Mouse (Mus musculus): ENCODE results near the gene Hbb-bh1.
A peak's percentile ranks its signal among the peaks of the same experiment; 100 is the strongest.
"Not testable (repeated sequence)": the region's sequence is repeated elsewhere in the genome, so short reads cannot be mapped to it uniquely, and the experiment has no call there.

Hbb-bh1 gene

GRCm38 (mm10) chr7:103843034-103843433, at the start of gene Hbb-bh1:
Hbb-bh1 (minus strand) TSS chr7:103843164.
- no peak for DNase-seq (ENCODE audit: low read depth, low spot score)

DNA sequence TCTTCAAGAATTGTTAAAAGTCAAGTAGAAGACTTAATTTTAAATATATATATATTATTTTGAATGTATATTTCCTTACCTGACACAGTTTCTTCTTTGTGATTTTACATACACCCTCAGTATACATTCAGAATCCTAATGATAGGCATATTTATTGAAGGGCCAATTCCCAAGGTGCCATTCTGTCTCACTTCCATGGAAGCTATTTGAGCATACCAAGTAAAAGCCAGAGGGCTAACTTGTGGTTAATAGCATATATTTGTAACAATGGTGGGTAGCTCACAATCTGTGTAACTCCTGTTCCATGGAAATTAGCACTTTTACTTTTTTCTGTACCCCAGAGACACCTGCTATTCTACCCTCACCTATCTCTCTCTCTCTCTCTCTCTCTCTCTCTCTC, 43.2 kb upstream of the Hbb-bh1 start, which contains the start of gene Olfr66:
TSS of gene Olfr66 (minus strand) at position 101 of the 400 bp plus-strand sequence.
- DNase-seq (ENCODE audit: low read depth, low spot score) = no peak

GRCm38 (mm10) chr7:103877093-103877492, 34.1 kb upstream of the Hbb-bh1 start:
- DNase-seq (ENCODE audit: low read depth, low spot score) = no peak

DNA sequence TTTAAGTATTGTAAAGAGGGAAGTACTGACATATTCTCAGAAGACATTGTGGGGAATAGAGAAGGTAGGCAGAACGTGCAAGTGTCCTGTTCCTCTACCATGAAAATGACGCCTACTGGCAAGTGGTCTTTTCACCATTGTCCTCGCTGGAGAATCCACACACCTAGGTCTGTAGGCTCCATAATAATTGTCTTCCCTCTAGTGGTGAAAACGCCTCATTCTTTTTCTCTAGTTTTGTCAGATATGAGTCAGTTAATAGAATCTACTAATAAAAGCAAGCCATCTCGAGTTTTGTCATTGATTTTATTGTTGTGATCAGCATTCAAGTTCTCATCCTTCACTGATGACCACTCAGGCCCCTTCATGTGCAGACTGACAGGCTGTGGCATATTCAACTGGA, 31.5 kb upstream of the Hbb-bh1 start:
- DNase-seq (ENCODE audit: low read depth, low spot score) = no peak

GRCm38 (mm10) chr7:103873064-103873463, 30.1 kb upstream of the Hbb-bh1 start:
- DNase-seq (ENCODE audit: low read depth, low spot score) = no peak

DNA sequence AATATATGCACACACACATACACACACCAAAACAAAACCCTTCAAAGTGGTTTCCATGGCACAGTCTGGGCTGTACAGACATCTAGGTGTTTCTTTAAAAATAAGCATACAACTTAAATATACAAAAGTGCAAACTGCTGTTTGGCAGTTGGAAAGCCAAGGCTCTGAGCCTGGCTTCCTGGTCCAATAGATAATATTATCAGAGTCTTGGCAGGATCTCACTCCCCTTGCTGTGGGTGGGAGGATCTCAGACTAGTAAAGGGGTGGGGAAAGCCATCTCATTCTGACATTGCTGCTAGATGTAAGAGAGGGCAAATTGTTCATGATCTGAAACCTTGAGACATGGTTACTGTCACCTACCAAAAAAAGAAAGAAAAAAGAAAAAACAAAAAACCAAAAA, 27.7 kb upstream of the Hbb-bh1 start:
- DNase-seq (ENCODE audit: low read depth, low spot score) = no peak

GRCm38 (mm10) chr7:103865716-103866115, 22.8 kb upstream of the Hbb-bh1 start:
- DNase-seq (ENCODE audit: low read depth, low spot score) = no peak

- no peak for DNase-seq (ENCODE audit: low read depth, low spot score)
Observed at GRCm38 (mm10) chr7:103861531-103861930, 18.6 kb upstream of the Hbb-bh1 start.

GRCm38 (mm10) chr7:103860855-103861254, 17.9 kb upstream of the Hbb-bh1 start:
- DNase-seq (ENCODE audit: low read depth, low spot score) = peak; percentile 49

- DNase-seq (ENCODE audit: low read depth, low spot score) = no peak
Observed at GRCm38 (mm10) chr7:103859076-103859475, 16.1 kb upstream of the Hbb-bh1 start.

DNA sequence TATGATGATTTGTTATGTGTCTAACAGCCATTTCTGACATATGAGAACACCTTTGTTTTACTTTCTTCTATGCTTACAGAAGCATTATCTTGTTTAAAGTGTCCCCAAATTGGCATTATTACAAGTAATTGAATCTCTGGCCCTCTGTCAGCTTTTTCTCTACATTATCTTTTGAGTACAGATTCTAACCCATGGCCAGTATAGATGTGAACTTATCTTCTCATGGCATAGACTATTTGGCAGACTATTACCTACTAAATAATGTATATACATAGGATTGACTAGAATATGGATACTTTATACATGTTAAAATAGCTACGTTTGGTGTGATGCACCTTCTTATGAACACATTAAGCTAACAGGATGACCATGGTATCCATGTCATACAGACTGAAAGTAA, 11.7 kb upstream of the Hbb-bh1 start:
- DNase-seq (ENCODE audit: low read depth, low spot score) = no peak

GRCm38 (mm10) chr7:103853090-103853489, 10.1 kb upstream of the Hbb-bh1 start, which contains the start of gene Hbb-y:
Hbb-y (minus strand) TSS chr7:103853216.
- DNase-seq (ENCODE audit: low read depth, low spot score) = no peak

GRCm38 (mm10) chr7:103844525-103845325, 1.8 kb upstream of the Hbb-bh1 start:
- DNase-seq (ENCODE audit: low read depth, low spot score) = no peak

DNA sequence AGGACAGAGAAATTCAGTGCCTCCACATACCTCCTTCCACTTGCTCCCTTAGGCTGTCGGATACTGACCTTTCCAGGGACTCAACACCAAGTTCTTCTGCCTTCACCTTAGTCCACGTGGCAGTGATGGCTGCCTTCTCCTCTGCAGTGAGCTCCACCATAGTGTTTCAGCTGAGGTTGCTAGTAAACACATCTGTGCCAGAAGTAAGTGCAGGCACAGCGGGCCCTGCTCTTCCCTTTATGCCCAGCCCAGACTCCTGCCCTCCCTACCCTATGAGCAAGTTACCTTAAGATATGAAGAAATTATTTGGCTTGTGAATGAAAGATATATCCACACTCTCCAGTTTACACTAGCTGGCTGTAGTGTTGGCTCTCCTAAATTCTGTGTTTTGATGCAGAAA, 2.7 kb downstream of the Hbb-bh1 start, which contains the start of gene Hbb-bh2:
TSS of gene Hbb-bh2 (minus strand) at position 253 of the 400 bp plus-strand sequence.
- DNase-seq (ENCODE audit: low read depth, low spot score) = no peak

DNA sequence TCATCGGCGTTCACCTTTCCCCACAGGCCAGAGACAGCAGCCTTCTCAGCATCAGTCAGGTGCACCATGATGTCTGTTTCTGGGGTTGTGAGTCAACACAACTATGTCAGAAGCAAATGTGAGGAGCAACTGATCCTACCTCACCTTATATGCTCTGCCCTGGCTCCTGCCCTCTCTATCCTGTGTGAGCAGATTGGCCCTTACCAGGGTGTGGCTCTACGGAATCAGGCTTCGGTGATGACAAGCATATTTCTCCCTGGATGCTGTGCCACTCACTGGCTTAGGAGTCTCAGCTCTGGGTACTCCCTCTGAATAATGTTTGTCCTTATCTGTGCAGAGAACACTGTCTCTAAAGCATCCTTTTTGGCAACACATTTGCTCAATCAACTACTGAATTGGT, 15.2 kb downstream of the Hbb-bh1 start, which contains the start of gene Hbb-bs:
TSS of gene Hbb-bs (minus strand) at position 289 of the 400 bp plus-strand sequence.
- DNase-seq (ENCODE audit: low read depth, low spot score) = no peak

- DNase-seq (ENCODE audit: low read depth, low spot score) = not testable (repeated sequence)
Observed at GRCm38 (mm10) chr7:103827139-103827538, 15.8 kb downstream of the Hbb-bh1 start.

DNA sequence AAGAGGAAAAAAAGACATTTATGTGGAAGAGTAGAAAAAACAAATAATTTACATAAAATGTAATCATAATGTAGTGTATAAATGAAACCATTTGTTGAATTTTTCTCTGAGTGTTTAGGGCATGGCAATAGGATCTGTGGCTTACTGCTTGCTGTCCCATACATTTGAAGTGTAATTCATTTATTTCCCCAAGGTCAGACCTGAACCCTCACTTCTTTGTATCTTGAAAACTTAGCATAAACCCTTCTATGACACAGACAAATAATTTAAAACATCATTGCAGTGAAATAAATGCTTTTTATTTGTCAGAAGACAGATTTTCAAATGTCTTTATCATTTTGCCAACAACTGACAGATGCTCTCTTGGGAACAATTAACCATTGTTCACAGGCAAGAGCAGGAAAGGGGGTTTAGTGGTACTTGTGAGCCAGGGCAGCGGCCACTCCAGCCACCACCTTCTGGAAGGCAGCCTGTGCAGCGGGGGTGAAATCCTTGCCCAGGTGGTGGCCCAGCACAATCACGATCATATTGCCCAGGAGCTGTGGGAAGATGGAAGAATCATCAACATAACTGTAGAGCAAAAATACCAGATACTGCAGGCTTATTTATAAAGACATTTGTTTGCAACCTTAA, 16.6 kb downstream of the Hbb-bh1 start:
- no peak for DNase-seq (ENCODE audit: low read depth, low spot score)

GRCm38 (mm10) chr7:103825536-103826254, 17.3 kb downstream of the Hbb-bh1 start:
- DNase-seq (ENCODE audit: low read depth, low spot score) = no peak

GRCm38 (mm10) chr7:103824597-103824996, 18.4 kb downstream of the Hbb-bh1 start:
- no peak for DNase-seq (ENCODE audit: low read depth, low spot score)

GRCm38 (mm10) chr7:103815085-103815484, 27.9 kb downstream of the Hbb-bh1 start:
- DNase-seq (ENCODE audit: low read depth, low spot score) = not testable (repeated sequence)

GRCm38 (mm10) chr7:103813766-103814165, 29.2 kb downstream of the Hbb-bh1 start, which contains the start of gene Hbb-bt:
Hbb-bt (minus strand) TSS chr7:103813996.
- DNase-seq (ENCODE audit: low read depth, low spot score) = no peak

DNA sequence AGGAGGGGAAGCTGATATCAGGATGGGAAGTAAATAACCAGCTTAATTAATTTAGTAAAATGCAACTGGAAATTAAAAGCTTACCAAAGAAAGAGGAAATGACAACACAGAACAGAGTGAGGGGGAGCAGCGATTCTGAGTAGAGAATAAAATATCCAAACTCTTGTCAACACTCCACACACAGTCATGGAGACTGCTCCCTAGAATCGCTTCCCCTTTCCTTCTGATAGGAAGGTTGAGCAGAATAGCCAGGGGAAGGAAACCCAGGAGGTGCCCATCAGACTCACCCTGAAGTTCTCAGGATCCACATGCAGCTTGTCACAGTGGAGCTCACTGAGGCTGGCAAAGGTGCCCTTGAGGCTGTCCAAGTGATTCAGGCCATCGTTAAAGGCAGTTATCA, 29.8 kb downstream of the Hbb-bh1 start:
- not testable (repeated sequence) for DNase-seq (ENCODE audit: low read depth, low spot score)

Data from mesoderm, embryonic 11.5 days (tissue).